Mouse (Mus musculus) kidney, embryonic 16.5 days (tissue): ENCODE results near the gene Cdc20. TPM values are rescaled to one million over a fixed set of nuclear protein-coding genes. Genes with fewer than 3 reads are reported as not detected.
A peak's percentile ranks its signal among the peaks of the same experiment; 100 is the strongest.

Experiments
- ATAC-seq: fragments of 200-750 bp; cut with Nextera tagmentation; 2 replicates; pipeline ENCODE4 v1.8.0; 2017; ENCODE audit warnings: moderate TSS enrichment; ENCODE audit not compliant: low FRiP score, low TSS enrichment
- H3K27ac ChIP-seq: fragments of 300-500 bp; sonication (generic); 2 replicates; pipeline ENCODE4 v1.5.1; 2014; ENCODE audit warnings: low read length
- H3K27me3 ChIP-seq: fragments of 300-500 bp; sonication (generic); 2 replicates; pipeline ENCODE4 v1.6.1; 2014; ENCODE audit warnings: low read length, control low read depth, mixed read lengths; ENCODE audit not compliant: insufficient read depth
- H3K36me3 ChIP-seq: fragments of 300-500 bp; sonication (generic); 2 replicates; pipeline ENCODE4 v1.6.1; 2014; ENCODE audit warnings: low read length, control low read depth, mixed read lengths; ENCODE audit not compliant: insufficient read depth
- H3K4me1 ChIP-seq: fragments of 300-500 bp; sonication (generic); 2 replicates; pipeline ENCODE4 v1.6.1; 2014; ENCODE audit warnings: low read length, control low read depth, mixed read lengths; ENCODE audit not compliant: insufficient read depth
- H3K4me2 ChIP-seq: fragments of 300-500 bp; sonication (generic); replicated peaks from 2 replicates; pipeline ENCODE4 v1.6.1; 2014; ENCODE audit warnings: low read depth, low read length
- H3K4me3 ChIP-seq: fragments of 300-500 bp; sonication (generic); 2 replicates; pipeline ENCODE4 v1.5.1; 2014; ENCODE audit warnings: mild to moderate bottlenecking, low read length
- H3K9ac ChIP-seq: fragments of 300-500 bp; sonication (generic); replicated peaks from 2 replicates; pipeline ENCODE4 v1.6.1; 2014; ENCODE audit warnings: low read length
- H3K9me3 ChIP-seq: fragments of 300-500 bp; sonication (generic); 2 replicates; pipeline ENCODE4 v1.6.1; 2016; ENCODE audit warnings: low read length, control low read depth
- WGBS: fragments of 180-500 bp; shearing (Covaris S2); extraction: QIAGEN DNeasy Blood & Tissue Kit; methylation state at CpG from one replicate; pipeline ENCODE4 v1.1.7; 2014; 5-methylcytosine and 5-hydroxymethylcytosine counted together
- polyA plus RNA-seq: library from polyadenylated mRNA; unstranded; fragments of >200 nt; fragmentation: Nextera tagmentation; extraction: Ambion mirVana; gene quantifications from 2 replicates; pipeline ENCODE4 v1.2.1, GENCODE M21; 2015

The Cdc20 gene
- polyA plus RNA-seq, 1 experiment from 2014 or later = 293 TPM

DNA sequence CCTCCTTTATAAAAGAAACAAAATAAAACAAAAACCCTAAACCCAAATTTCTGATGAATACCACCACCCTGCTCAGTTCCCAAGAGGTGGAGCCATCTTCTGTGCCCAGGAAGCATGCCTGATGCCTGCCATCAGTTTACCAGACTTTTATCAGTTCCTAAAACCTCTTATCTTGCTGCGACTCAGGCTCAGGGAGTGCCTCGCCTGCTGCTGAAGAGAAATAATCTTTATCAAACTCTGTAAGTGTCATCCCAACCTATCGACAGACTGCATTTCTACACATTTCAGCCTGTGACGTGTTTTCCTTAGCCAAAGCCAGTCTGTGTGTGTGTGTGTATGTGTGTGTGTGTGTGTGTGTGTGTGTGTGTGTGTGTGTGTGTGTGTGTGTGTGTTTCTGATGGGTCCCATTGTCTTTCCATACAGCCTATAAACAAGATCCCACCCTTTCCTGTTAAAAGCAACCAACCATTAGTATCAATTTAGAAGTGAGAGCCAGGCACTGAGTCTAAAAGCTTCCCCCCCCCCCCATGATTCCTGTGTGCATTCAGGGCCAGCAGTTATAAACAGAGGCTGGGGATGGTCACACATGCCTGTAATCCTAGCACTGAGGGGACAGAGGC, 12.5 kb downstream of the Cdc20 start:
- Histone ChIP-seq H3K36me3 (peaks cover 7% of the 10 kb centered on the region; the same call in 1 of the 2 replicates), H3K9me3 (no peaks in the 10 kb centered on the region), H3K4me3 (no peak overlapping the region), H3K9ac (no peak overlapping the region), H3K27me3 (no peaks in the 10 kb centered on the region), H3K27ac (no peak overlapping the region), H3K4me2 (no peak overlapping the region), H3K4me1 (peaks cover 22% of the 10 kb centered on the region)
- no peak for ATAC-seq
- 84% methylated on average over 4 of the region's 4 CpGs for WGBS

- H3K9me3 ChIP-seq = no peaks in the 10 kb centered on the region
- H3K27ac ChIP-seq = no peak overlapping the region
- H3K4me2 ChIP-seq = no peak overlapping the region
- no peak overlapping the region for H3K4me3 ChIP-seq
- no peaks in the 10 kb centered on the region for H3K27me3 ChIP-seq
- 0 out of 2 replicates have a peak, but pooled peaks have one; percentile 67 for ATAC-seq
- H3K36me3 ChIP-seq = peaks cover 11% of the 10 kb centered on the region
- 94% methylated on average over 3 of the region's 3 CpGs for WGBS
- H3K9ac ChIP-seq = no peak overlapping the region
- H3K4me1 ChIP-seq = 0 out of 2 replicates have a peak, but pooled peaks cover 3% of the 10 kb centered on the region
These were observed 15.8 kb downstream of the Cdc20 start for GRCm38 (mm10) chr4:118421384-118421783.

DNA sequence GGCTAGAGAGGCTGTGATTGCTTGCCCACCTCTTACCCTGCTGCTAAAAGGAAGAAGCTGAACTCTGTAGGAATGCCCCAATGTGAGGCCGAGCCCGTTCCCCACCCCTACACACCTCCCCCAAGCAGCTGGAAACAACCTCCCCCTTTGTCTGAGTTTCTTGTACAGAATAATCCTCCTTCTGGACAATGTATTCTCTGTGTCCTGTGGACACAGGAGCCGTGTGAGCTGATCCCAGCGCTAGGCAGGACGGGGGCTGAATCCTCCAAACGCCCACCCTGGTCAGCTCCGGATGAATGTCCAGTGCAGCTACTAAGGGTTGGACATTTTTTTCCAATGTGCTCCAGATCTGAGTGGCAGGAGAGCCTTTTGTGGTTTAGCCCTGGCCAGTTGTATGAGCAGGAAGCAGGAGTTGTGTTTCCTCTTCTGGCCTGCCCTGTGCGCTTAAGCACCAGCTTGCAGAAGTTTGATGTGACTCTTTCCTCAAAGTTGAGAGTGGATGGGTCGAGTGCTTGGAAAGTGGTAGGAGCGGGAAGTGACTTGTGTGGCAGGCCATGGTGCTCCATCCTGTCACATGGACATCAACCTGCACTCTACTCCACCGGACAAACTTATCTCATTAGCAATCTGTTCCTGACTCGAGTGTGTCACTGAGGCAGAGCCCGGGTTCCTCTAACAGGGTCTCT, 19.9 kb downstream of the Cdc20 start:
- H3K4me3 ChIP-seq = no peak overlapping the region
- WGBS = 89% methylated on average over 13 of the region's 13 CpGs
- H3K27ac ChIP-seq = no peak overlapping the region
- no peaks in the 10 kb centered on the region for H3K9me3 ChIP-seq
- H3K9ac ChIP-seq = no peak overlapping the region
- ATAC-seq = no peak
- 0 out of 2 replicates have a peak, but pooled peaks cover 3% of the 10 kb centered on the region for H3K4me1 ChIP-seq
- H3K4me2 ChIP-seq = no peak overlapping the region
- H3K36me3 ChIP-seq = peaks cover 48% of the 10 kb centered on the region
- H3K27me3 ChIP-seq = no peaks in the 10 kb centered on the region

DNA sequence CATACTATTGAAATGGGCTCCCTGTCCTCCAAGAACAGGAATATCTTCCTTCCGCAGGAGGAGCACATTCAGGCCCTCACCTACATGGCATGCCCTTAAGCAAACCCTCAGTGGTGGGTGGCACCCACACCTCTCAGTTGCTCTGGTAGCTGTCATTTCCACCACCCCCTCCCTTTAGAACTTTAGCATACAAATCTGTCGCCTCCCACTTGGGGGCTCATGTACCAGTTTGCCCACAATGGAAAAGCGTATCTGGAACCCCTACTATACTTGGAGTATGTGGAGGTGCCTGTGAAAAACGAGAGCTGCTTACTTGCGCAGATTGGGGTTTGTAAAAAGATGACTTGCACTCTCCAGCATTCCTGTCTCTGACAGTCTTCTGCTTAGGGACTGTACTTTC, 20.8 kb downstream of the Cdc20 start:
- no peak overlapping the region for H3K27ac ChIP-seq
- no peaks in the 10 kb centered on the region for H3K27me3 ChIP-seq
- H3K4me2 ChIP-seq = no peak overlapping the region
- 94% methylated on average over 5 of the region's 5 CpGs for WGBS
- H3K4me3 ChIP-seq = no peak overlapping the region
- H3K9me3 ChIP-seq = no peaks in the 10 kb centered on the region
- ATAC-seq = no peak
- H3K4me1 ChIP-seq = 0 out of 2 replicates have a peak, but pooled peaks cover 3% of the 10 kb centered on the region
- no peak overlapping the region for H3K9ac ChIP-seq
- H3K36me3 ChIP-seq = peaks cover 56% of the 10 kb centered on the region

- H3K27me3 ChIP-seq = no peaks in the 10 kb centered on the region
- H3K9me3 ChIP-seq = no peaks in the 10 kb centered on the region
- WGBS = 84% methylated on average over 2 of the region's 2 CpGs
- no peak overlapping the region for H3K27ac ChIP-seq
- peaks cover 55% of the 10 kb centered on the region for H3K36me3 ChIP-seq
- no peaks in the 10 kb centered on the region for H3K4me1 ChIP-seq
- H3K4me2 ChIP-seq = no peak overlapping the region
- ATAC-seq = no peak
- no peak overlapping the region for H3K4me3 ChIP-seq
- H3K9ac ChIP-seq = no peak overlapping the region
These were observed 21.4 kb downstream of the Cdc20 start for GRCm38 (mm10) chr4:118415779-118416178.

DNA sequence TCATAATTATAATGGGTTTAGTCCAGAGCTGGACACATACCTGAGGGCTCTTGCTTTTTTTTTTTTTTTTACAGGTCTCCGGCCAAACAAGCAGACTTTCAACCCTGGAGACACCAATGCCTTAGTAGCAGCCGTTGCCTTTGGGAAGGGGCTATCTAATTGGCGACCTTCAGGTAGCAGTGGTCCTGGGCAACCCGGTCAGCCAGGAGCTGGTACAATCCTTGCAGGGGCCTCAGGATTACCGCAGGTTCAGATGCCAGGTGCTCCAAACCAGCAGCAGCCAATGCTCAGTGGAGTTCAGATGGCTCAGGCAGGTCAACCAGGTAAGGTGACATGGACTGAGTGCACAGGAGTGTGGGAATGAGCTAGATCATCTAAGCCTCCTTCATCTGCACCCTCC, 23.6 kb downstream of the Cdc20 start:
- Histone ChIP-seq H3K36me3 (peaks cover 51% of the 10 kb centered on the region), H3K9me3 (no peaks in the 10 kb centered on the region), H3K4me3 (no peak overlapping the region), H3K4me2 (no peak overlapping the region), H3K27me3 (no peaks in the 10 kb centered on the region), H3K9ac (no peak overlapping the region), H3K27ac (no peak overlapping the region), H3K4me1 (peaks cover 9% of the 10 kb centered on the region)
- ATAC-seq = no peak
- WGBS = 92% methylated on average over 5 of the region's 5 CpGs

- H3K36me3 ChIP-seq = peaks cover 45% of the 10 kb centered on the region
- H3K4me2 ChIP-seq = no peak overlapping the region
These were observed 26.3 kb downstream of the Cdc20 start for GRCm38 (mm10) chr4:118410871-118411270.

GRCm38 (mm10) chr4:118409142-118409900, 27.8 kb downstream of the Cdc20 start, which contains the start of the genes Szt2 and Med8:
Szt2 (minus strand) TSS chr4:118409273.
Med8 (plus strand) TSS chr4:118409337.
- ATAC-seq = peak; percentile 95
- peaks cover 39% of the 10 kb centered on the region for H3K36me3 ChIP-seq

More at GRCm38 (mm10) chr4:118410871-118411270, 26.3 kb downstream of the Cdc20 start:
- Histone ChIP-seq H3K9me3 (no peaks in the 10 kb centered on the region), H3K4me1 (peaks cover 15% of the 10 kb centered on the region), H3K4me3 (no peak overlapping the region), H3K27ac (no peak overlapping the region), H3K9ac (no peak overlapping the region), H3K27me3 (no peaks in the 10 kb centered on the region)
- WGBS = 86% methylated on average over 5 of the region's 5 CpGs
- ATAC-seq = no peak

GRCm38 (mm10) chr4:118402701-118403100, 34.5 kb downstream of the Cdc20 start:
- Histone ChIP-seq H3K9ac (no peak overlapping the region), H3K36me3 (peaks cover 50% of the 10 kb centered on the region), H3K4me1 (no peaks in the 10 kb centered on the region), H3K27ac (no peak overlapping the region), H3K9me3 (no peaks in the 10 kb centered on the region), H3K4me2 (no peak overlapping the region), H3K27me3 (no peaks in the 10 kb centered on the region), H3K4me3 (no peak overlapping the region)
- 89% methylated on average over 12 of the region's 12 CpGs for WGBS
- ATAC-seq = no peak

More at GRCm38 (mm10) chr4:118409142-118409900, 27.8 kb downstream of the Cdc20 start, which contains the start of the genes Szt2 and Med8:
- Histone ChIP-seq H3K4me3 (peak within 1 kb of the TSS; percentile 80), H3K9me3 (no peaks in the 10 kb centered on the region), H3K4me1 (peaks cover 15% of the 10 kb centered on the region), H3K9ac (peak within 1 kb of the TSS; percentile 86), H3K4me2 (peak within 1 kb of the TSS; percentile 73), H3K27ac (peak within 1 kb of the TSS; percentile 63), H3K27me3 (no peaks in the 10 kb centered on the region)
- WGBS = under 1% methylated on average over 53 of the region's 53 CpGs
